32 mouse cellular contexts compared by ENCODE assay signal in the genomic region with DNA sequence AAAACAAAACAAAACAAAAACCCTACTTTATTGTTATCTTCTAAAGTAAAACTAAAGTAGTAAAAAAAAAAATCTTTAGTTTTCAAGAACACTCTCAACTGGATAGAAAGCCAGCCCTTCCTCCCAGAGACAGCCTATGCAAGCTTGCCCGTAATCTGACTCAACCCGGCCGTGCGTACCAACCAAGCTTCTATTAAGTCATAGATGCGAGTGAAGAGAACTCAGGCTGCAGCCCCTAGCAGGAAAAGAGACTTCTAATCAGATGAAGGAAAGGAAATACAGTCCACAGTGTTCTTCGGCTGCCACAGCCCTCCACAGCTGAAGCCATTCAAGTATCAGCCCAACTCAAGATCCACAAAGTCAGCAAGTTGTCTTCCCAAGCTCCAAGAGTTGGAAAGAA. TPM values are rescaled to one million over a fixed set of nuclear protein-coding genes. Genes with fewer than 3 reads are reported as not detected.
A peak's percentile ranks its signal among the peaks of the same experiment; 100 is the strongest.
DNase-seq lines count a peak whose midpoint lies in the region; ATAC-seq lines count a peak whose summit lies in the region.
"Had no signal": no experiment of that assay in that cellular context is flagged by ENCODE, and none has a peak within 500 bp of the region (broad histone marks: within the 10 kb centered on the region; RNA-seq: fewer than 3 reads in every experiment).

No protein-coding gene starts in this region.

- H3K36me3 ChIP-seq in forebrain, embryonic 14.5 days (ENCODE audit: control insufficient read depth, insufficient read depth, low read length): no peaks in the 10 kb centered on the region
- H3K36me3 ChIP-seq: embryonic facial prominence, embryonic 13.5 days; forebrain, embryonic 15.5 days; hindbrain, embryonic 10.5 days; kidney, embryonic 15.5 days had no signal

- no peak overlapping the region for H3K4me2 ChIP-seq in forebrain, embryonic 14.5 days (ENCODE audit: low read length)
- H3K4me2 ChIP-seq: embryonic facial prominence, embryonic 13.5 days; forebrain, embryonic 15.5 days; heart, embryonic 11.5 days; kidney, embryonic 15.5 days; midbrain, embryonic 11.5 days had no signal

- intact Hi-C loops in heart, postnatal 14 days (cut with DNase I): no loop called here

- no peaks in the 10 kb centered on the region for H3K4me1 ChIP-seq in forebrain, embryonic 14.5 days (ENCODE audit: control insufficient read depth, insufficient read depth, low read length)
- H3K4me1 ChIP-seq: embryonic facial prominence, embryonic 13.5 days; forebrain, embryonic 15.5 days; kidney, embryonic 15.5 days had no signal

- H3K9me3 ChIP-seq in forebrain, embryonic 14.5 days (replicated peaks; ENCODE audit: control insufficient read depth, low read length): no peaks in the 10 kb centered on the region
- H3K9me3 ChIP-seq: embryonic facial prominence, embryonic 13.5 days; forebrain, embryonic 15.5 days; hindbrain, embryonic 10.5 days; kidney, embryonic 15.5 days had no signal

- 86% methylated on average over 6 of the region's 6 CpGs for WGBS in forebrain, embryonic 14.5 days

- no peak overlapping the region for H3K27ac ChIP-seq in forebrain, embryonic 14.5 days (ENCODE audit: low read depth, low read length)
- H3K27ac ChIP-seq: embryonic facial prominence, embryonic 13.5 days; forebrain, embryonic 15.5 days; hindbrain, embryonic 10.5 days; hindbrain, postnatal 0 days; kidney, embryonic 15.5 days had no signal

- H3K9ac ChIP-seq in forebrain, embryonic 14.5 days (ENCODE audit: low read length): no peak overlapping the region
- H3K9ac ChIP-seq: embryonic facial prominence, embryonic 13.5 days; forebrain, embryonic 15.5 days; kidney, embryonic 15.5 days had no signal

- H3K27me3 ChIP-seq in forebrain, embryonic 14.5 days (replicated peaks; ENCODE audit: control insufficient read depth, insufficient read depth, low read length): no peaks in the 10 kb centered on the region
- H3K27me3 ChIP-seq: embryonic facial prominence, embryonic 13.5 days; forebrain, embryonic 15.5 days; kidney, embryonic 15.5 days had no signal

- peak; percentile 61 for ATAC-seq in inflammation-experienced regulatory T-cells, adult 6 months
- ATAC-seq in forebrain, embryonic 14.5 days: no peak
- ATAC-seq: forebrain, embryonic 15.5 days; hindbrain, postnatal 0 days had no signal

- peak; percentile 50 for DNase-seq in heart, adult 11 months
- DNase-seq in heart, postnatal 14 days: no peak
- DNase-seq in thymus, postnatal 4 days: peak; percentile 13
- no peak for DNase-seq in thymus, postnatal 36 days
- no peak for DNase-seq in frontal cortex, postnatal 14 days (ENCODE audit: low spot score in 2 of 2)
- no peak for DNase-seq in forebrain, embryonic 14.5 days (ENCODE audit: low spot score)
- DNase-seq: adrenal gland, postnatal 36 days; cerebellum, adult 11 months; cerebellum, postnatal 14 days; embryo, embryonic 11 days; gastrocnemius, postnatal 10 days; kidney, adult 11 months; kidney, postnatal 36 days; layer of hippocampus, postnatal 36 days; lung, postnatal 36 days; thymus, adult 18-20 months had no signal

- H3K4me3 ChIP-seq in forebrain, embryonic 14.5 days (ENCODE audit: low read depth, low read length): no peak overlapping the region
- H3K4me3 ChIP-seq: embryonic facial prominence, embryonic 13.5 days; erythroblast, embryonic 14.5 days; forebrain, embryonic 15.5 days; hindbrain, embryonic 10.5 days; kidney, embryonic 15.5 days had no signal

RNA-seq across cellular contexts. Expression of a gene that starts 7.1 kb away (rescaled TPM):
- under 1 TPM in 1 of 2 experiments, not detected in 1; 0.05 TPM for total RNA-seq in heart, postnatal 14 days (2021)
- 10 to 100 TPM; 17.9 to 43.3 (median 29.6) TPM for polyA plus RNA-seq in inflammation-experienced regulatory T-cells, adult 6 months (2017; shearing (Covaris generic))
- 0.09 TPM in 1 of 2 replicates, not detected in the other for polyA plus RNA-seq in forebrain, embryonic 14.5 days (2014; fragmentation: Nextera tagmentation; extraction: Ambion mirVana)
- total RNA-seq: adrenal gland, adult 18-20 months; adrenal gland, postnatal 36 days; granulocyte monocyte progenitor cell, adult 5-6 weeks; hindbrain, postnatal 0 days; liver, adult 2 months had no signal
- polyA plus RNA-seq: embryonic facial prominence, embryonic 13.5 days; erythroblast, embryonic 14.5 days; heart, postnatal 0 days; kidney, embryonic 15.5 days; stomach, embryonic 16.5 days had no signal

RNA-seq across cellular contexts. Expression of a gene that starts 7.7 kb away (rescaled TPM):
- 1 to 10 TPM; 2.3 to 2.6 TPM for total RNA-seq in heart, postnatal 14 days (2021)
- 1 to 10 TPM; 3.8 to 6.3 (median 5.2) TPM for polyA plus RNA-seq in inflammation-experienced regulatory T-cells, adult 6 months (2017; shearing (Covaris generic))
- polyA plus RNA-seq in forebrain, embryonic 14.5 days (2014; fragmentation: Nextera tagmentation; extraction: Ambion mirVana): 2.6 and 3.3 TPM in 2 replicates

RNA-seq across cellular contexts. Expression of a gene that starts 39.0 kb away (rescaled TPM):
- 10 to 100 TPM; 11.5 to 12.4 TPM for total RNA-seq in heart, postnatal 14 days (2021)
- polyA plus RNA-seq in inflammation-experienced regulatory T-cells, adult 6 months (2017; shearing (Covaris generic)): 10 to 100 TPM in 1 of 3 experiments, 1 to 10 TPM in 2; 6.3 to 12.1 (median 8.4) TPM
- polyA plus RNA-seq in forebrain, embryonic 14.5 days (2014; fragmentation: Nextera tagmentation; extraction: Ambion mirVana): 37.0 and 44.0 TPM in 2 replicates

RNA-seq across cellular contexts. Expression of a gene that starts 40.5 kb away (rescaled TPM):
- total RNA-seq in heart, postnatal 14 days (2021): not detected
- polyA plus RNA-seq in inflammation-experienced regulatory T-cells, adult 6 months (2017; shearing (Covaris generic)): not detected
- not detected in 2 replicates for polyA plus RNA-seq in forebrain, embryonic 14.5 days (2014; fragmentation: Nextera tagmentation; extraction: Ambion mirVana)
- total RNA-seq: adrenal gland, adult 18-20 months; gastrocnemius, postnatal 10 days; layer of hippocampus, postnatal 36 days; neutrophil, adult 5-6 weeks had no signal
- polyA plus RNA-seq: embryonic facial prominence, embryonic 13.5 days; erythroblast, embryonic 14.5 days; heart, embryonic 11.5 days; heart, postnatal 0 days; hindbrain, embryonic 10.5 days; kidney, embryonic 15.5 days; limb, embryonic 11.5 days; midbrain, embryonic 11.5 days; stomach, embryonic 16.5 days had no signal

Comparison
In these comparisons a context has a peak if more than half of its experiments do, and no peak if none do; other contexts are left out.
1. DNase-seq: peak in heart, adult 11 months (single experiment) and thymus, postnatal 4 days (single experiment); none in heart, postnatal 14 days (0 of 2), thymus, postnatal 36 days (0 of 2), frontal cortex, postnatal 14 days (0 of 2) and forebrain, embryonic 14.5 days (single experiment).
2. RNA of a gene that starts 7.1 kb away (polyA plus RNA-seq): 17.9 to 43.3 TPM in inflammation-experienced regulatory T-cells, adult 6 months; 0.09 TPM in forebrain, embryonic 14.5 days; every median in the first group is over 10 times any median in the second.